Mouse (Mus musculus): Measurements from ENCODE around the gene Psg16. TPM values are rescaled to one million over a fixed set of nuclear protein-coding genes. Genes with fewer than 3 reads are reported as not detected.

The Psg16 gene
- total RNA-seq (2021) = under 1 TPM in 1 of 2 experiments, not detected in 1; 0.10 TPM

GRCm38 (mm10) chr7:17073904-17074615 is at the start of gene Psg16:
Gene Psg16 (plus strand): TSS chr7:17074040.
- intact Hi-C loops (cut with DNase I) = loop anchor here (2.0 to 10.0 kb wide), 3 partner anchors 1321 to 1798 kb away; partner anchors contain the start of gene Pglyrp1
- DNase-seq = peak; percentile 52 to 72

GRCm38 (mm10) chr7:17024141-17024540 is 49.7 kb upstream of the Psg16 start:
- intact Hi-C loops (cut with DNase I) = loop anchor here (2.0 kb wide), 2 partner anchors 19 to 37 kb away; no protein-coding TSS in a partner anchor
- DNase-seq = peak in 1 of 2 experiments; percentile 50

GRCm38 (mm10) chr7:17024814-17025504 is 48.9 kb upstream of the Psg16 start:
- intact Hi-C loops (cut with DNase I) = loop anchor here (2.0 kb wide), 2 partner anchors 20 to 36 kb away; no protein-coding TSS in a partner anchor

DNA sequence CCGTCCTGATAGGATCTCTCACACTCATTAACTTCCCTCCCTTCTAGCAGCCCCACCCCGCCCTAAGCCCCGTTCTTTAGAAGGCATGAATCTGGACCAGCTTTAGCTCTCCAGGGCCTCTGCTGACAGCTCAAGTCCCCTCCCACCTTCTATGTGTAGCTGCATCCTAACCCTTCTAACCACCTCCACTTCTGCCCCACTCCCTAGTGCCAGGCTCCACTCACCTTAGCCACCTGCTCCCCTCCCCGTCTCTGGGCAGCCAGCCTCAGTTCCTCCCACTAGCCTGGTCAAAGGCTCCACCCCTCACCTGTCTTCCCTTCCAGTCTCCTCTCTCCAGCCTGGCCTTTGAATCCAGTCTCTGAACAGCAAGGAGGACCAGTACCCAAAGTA is 48.3 kb upstream of the Psg16 start:
- intact Hi-C loops (cut with DNase I) = loop anchor here (2.0 kb wide), 2 partner anchors 21 to 35 kb away; no protein-coding TSS in a partner anchor
- DNase-seq = no peak

More at GRCm38 (mm10) chr7:17024814-17025504, 48.9 kb upstream of the Psg16 start:
- peak in 1 of 2 experiments; percentile 41 for DNase-seq

DNA sequence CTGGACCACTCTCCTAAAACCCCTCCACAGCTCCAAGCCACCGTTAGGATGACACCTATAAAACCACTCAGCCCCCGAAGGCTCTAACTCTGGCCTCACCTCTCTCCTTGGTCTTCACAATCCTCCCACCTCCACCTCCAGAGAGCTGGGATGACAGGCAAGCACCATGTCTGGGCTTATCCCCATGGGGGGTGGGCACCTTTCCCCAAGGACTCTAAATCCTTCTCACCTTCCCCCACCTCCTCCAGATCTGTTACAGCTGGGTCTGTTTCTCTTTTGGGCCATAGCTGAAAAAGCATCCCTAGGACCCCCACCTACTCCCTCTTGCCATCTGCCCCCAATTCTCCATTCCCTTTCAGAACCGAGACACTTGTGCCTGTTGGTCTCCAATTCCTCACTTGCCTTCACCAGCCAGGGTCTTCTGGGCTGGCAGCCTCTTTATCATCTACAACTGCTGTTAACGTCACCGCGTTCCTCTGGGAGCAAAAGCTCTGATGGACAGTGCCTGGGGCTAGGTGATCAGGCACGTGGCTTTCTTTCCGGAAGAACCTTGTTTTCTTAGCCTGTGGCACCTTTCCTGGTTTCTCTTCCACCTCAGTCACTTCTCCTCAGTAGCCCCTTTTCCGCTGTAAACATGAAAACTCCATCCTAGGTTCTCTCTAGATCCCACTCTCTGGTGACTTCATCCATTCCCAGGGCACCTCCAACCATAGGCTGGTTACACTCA is 47.8 kb upstream of the Psg16 start:
- intact Hi-C loops (cut with DNase I) = loop anchor here (2.0 kb wide), 2 partner anchors 21 to 35 kb away; no protein-coding TSS in a partner anchor
- DNase-seq = no peak

DNA sequence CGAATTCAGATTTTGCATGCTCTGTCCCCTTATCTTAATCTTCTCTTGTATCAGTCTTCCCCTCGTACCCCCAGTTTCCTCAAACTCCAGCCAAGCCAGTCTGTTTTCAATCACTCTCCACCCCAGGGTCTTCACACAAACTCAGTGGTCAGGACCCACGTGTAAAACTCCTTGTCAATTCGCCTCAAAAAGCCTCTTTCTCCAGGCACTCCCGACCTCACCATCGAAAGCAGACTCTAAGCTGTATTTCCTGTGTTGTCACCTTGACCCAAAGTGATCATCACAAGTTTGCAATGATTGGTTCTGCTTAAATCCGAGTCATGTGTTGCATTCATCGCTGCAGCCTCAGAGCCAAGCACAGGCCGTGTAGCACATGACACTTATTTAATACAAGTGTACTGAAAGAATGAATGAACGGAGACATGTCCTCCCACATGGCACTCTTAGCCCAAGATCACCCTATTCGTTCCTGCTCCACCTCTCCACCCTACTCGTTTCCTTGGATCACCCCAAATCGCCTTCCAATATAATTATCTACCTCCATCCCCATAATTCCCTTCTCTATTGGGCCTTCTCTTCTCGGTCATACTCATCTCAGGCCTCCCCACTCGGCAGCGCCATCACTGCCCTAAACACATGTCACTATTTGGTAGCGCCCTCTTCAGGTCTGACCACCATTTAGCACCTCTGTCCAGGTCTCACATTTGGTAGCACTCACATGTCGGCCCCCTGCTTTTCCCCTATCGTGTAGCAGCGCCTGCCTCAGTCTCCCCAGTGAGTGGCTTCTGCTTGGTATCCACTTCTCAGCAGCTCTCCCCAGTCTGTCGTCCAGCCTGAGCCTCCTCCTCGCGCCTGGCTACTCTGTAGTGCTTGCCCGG is 46.9 kb upstream of the Psg16 start:
- intact Hi-C loops (cut with DNase I) = no loop called here
- no peak for DNase-seq

- DNase-seq = peak; percentile 94 to 95
- intact Hi-C loops (cut with DNase I) = no loop called here
Measured at GRCm38 (mm10) chr7:17027588-17028343, 46.1 kb upstream of the Psg16 start, which contains the start of gene Ppp5c. Gene Ppp5c (minus strand): TSS chr7:17027924.

- intact Hi-C loops (cut with DNase I) = no loop called here
- DNase-seq = no peak
Measured at GRCm38 (mm10) chr7:17028923-17029322, 44.9 kb upstream of the Psg16 start.

GRCm38 (mm10) chr7:17030239-17030638 is 43.6 kb upstream of the Psg16 start:
- intact Hi-C loops (cut with DNase I) = no loop called here
- DNase-seq = no peak

DNA sequence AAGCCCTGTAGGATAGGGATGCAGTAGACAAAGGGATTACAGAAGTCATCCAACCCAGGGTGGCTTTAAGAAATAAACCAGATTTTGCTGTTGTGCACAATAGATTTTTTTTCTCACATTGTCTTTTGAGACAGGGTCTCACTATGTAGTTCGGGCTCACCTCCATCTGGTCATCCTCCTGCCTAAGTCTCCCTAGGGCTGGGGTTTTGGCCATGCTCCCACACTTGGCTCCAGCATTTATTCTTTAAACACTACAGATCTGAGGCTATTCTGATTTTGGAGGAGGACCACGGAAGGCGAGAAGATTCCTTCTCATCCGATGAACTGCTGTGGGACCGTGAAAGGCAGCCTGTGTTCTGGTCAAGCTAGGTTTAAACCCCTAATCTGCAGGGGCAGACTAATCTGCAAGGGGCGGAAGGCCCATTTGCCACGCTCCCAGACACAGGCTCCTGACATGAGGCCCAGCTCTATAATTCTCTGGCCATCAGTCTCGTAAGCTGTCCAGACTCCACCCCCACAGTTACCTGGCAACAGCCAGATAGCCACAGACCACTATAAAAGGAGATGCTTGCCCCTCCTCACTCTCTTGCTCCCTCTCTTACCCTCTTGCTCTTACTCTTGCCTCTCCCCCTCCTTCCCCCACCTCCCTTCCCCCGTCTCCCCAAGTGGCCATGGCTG is 35.7 kb upstream of the Psg16 start:
- no peak for DNase-seq
- intact Hi-C loops (cut with DNase I) = no loop called here

GRCm38 (mm10) chr7:17039373-17039772 is 34.5 kb upstream of the Psg16 start:
- DNase-seq = no peak
- intact Hi-C loops (cut with DNase I) = no loop called here

DNA sequence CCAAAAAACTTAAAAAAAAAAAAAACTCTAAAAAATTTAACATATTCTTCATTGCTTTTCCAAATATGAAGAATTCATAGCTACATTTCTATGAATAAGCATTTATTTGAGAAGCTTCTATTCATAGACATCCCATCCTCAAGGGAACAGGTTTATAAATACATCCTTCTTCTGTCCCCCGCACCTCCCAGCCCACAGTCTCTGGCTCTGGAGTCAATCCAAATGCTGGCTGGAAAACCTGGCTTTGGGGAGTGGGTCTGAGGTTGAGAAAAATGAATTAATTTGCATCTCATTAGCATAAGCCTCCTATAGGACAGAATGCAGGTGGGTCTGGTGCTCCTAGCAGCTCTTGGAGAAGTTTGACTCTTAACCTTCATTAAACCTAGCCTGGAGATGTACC is 28.1 kb upstream of the Psg16 start:
- intact Hi-C loops (cut with DNase I) = no loop called here
- DNase-seq = no peak

DNA sequence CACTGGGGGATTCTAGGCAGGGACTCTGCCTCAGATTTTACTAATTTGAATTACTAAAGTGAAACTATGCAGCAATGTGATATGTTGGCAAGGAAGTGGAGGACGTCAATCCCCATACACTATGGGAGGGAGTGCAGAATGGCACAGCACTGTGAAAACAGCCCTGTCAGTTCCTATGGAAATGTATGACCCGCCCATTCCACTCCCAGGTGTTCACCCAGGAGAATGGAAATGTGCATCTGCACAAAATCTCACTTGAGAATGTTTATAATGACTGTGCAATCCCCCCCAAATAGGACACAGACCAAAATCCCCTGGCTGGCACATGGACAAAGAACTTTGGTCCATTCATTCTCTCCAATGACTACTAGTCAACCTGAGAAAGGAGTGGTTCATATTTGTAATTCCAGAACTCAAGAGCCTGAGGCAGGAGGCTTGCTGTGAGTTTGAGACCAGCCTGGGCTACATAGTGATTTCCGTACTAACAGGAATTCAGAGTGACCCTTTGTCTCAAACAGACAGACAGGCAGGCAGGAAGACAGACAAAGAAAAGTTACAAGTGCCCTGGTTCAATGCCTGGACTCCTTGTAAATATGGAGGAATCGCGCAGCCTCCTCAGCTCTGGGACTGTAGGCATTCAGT is 26.7 kb upstream of the Psg16 start:
- intact Hi-C loops (cut with DNase I) = no loop called here
- DNase-seq = no peak

DNA sequence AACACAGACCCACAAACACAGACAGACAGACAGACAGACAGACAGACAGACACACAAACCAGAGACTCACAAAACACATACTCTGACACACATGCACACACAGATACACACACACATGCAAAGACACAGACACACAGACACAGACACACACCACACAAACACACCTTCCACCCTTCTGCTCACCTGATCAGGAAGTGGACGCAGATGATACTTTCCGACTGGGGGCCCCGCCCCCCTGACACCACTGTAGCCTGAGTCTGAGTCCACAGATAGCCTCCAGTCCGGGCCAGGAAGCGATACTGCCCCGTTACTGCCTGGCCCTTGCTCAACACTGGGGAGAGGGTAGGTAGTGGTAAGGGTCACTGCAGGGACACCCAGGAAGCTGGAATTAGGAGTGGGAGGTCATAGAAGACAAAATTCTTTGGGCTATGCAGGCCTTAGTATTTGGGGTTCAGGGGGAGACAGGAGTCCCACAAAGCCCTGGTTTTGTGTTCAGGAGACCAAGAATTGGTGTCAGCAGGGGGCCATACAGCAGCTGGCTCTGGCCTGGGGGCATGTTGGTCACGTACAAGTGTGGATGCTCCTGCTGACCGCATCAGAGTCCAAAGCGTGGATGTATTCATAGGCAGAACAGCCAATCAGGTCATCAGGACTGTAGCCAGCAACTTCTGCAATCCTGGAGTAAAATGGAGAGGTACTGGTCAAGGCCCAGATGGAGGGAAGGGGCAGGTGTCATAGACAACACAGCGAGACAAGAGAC is 25.2 kb upstream of the Psg16 start:
- DNase-seq = no peak
- intact Hi-C loops (cut with DNase I) = no loop called here

GRCm38 (mm10) chr7:17050491-17050890 is 23.3 kb upstream of the Psg16 start:
- intact Hi-C loops (cut with DNase I) = loop anchor here (2.0 kb wide), 1 partner anchor 48 kb away; no protein-coding TSS in a partner anchor
- no peak for DNase-seq

- intact Hi-C loops (cut with DNase I) = loop anchor here (1.0 to 2.0 kb wide), 2 partner anchors 44 to 48 kb away; no protein-coding TSS in a partner anchor
- peak; percentile 63 to 75 for DNase-seq
Measured at GRCm38 (mm10) chr7:17050933-17051594, 22.8 kb upstream of the Psg16 start.

Data from heart, postnatal 10 days (tissue).